Mouse (Mus musculus) kidney, adult 10 weeks (tissue): ENCODE results near the gene Gm49391. TPM values are rescaled to one million over a fixed set of nuclear protein-coding genes. Genes with fewer than 3 reads are reported as not detected.

Experiments used
- polyA plus RNA-seq: library from polyadenylated mRNA; stranded (reverse); fragments of 350-450 nt; fragmentation: Illumina TruSeq; extraction: RNeasy Lipid Tissue Mini Kit (QIAGEN cat#74804); gene quantifications from one replicate; pipeline ENCODE4 v1.2.3, GENCODE M21; 2014; ENCODE audit warnings: low read depth, low replicate concordance

Gene Gm49391
- 5.3 TPM for polyA plus RNA-seq

DNA sequence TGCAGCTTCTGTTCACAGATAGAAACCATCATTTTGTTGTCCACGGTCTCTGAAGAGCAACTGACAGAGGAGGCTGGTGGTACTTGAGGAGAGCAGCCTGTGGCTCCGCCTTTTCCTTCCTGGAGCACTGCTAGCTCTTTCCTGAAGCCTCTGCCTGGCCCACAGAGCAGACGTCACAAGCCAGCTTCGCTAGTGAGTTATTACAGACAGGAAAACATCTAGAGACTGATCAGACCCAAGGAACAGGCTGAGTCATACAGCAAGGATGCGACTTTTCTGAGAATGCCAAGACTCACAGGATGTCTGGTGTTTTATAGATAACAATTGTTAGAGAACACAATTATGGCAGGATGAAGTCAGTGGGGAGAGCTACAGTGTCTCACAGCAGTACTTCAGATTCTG lies at the start of gene Gm49391, which contains the start of gene Ctla2a:
Gm49391 (minus strand) TSS at position 72 of the 402 bp plus-strand sequence.
Ctla2a (minus strand) TSS at position 126 of the 402 bp plus-strand sequence.

DNA sequence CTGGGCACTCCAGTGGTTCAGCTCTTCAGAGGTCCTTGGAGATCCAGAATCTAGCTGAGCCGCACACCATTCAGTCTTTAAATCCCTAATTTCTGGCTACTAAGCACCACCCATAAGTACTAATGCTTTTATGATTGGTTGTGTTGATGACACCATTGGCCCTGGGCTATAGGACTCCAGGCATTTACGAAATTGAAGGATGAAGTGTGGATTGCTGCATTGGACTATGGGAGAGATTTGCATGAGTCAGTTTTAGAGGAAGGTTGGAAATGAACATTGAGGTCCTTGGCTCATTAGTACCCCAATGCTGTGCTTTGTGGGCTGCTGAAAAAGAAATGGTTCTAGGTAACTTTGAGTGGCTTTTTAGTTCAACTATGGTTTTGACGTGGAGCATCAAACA lies 5.5 kb upstream of the Gm49391 start, which contains the start of gene Tpbpa:
Tpbpa (minus strand) TSS at position 101 of the 400 bp plus-strand sequence.

DNA sequence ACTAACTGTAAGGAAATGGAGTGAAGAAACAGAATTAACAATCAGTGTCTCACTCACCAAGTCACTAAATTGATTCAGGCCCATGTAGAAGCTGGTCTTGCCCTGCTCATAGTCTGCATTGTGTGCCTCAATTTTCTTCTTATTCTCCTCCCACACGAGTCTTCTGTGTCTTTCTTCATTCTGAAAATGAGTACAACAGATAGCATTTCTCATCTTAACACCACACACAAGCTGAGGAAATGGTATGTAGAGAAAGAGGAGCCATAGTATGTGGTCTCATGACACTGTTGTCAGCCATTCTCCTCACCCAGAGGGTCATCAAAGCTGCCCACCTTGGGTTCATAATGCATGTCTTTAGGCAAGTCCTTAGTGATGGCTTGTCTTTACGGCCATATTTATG lies 881 bp downstream of the Gm49391 start, which contains the start of gene Gm49393:
Gm49393 (minus strand) TSS at position 101 of the 400 bp plus-strand sequence.

DNA sequence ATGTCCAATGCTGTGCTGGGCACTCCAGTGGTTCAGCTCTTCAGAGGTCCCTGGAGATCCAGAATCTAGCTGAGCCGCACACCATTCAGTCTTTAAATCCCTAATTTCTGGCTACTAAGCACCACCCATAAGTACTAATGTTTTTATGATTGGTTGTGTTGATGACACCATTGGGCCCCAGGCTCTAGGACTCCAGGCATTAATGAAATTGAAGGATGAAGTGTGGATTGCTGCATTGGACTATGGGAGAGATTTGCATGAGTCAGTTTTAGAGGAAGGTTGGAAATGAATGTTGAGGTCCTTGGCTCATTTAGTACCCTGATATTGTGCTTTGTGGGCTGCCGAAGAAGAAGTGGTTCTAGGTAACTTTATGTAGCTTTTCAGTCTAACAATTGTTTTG lies 31.6 kb downstream of the Gm49391 start, which contains the start of gene Tpbpb:
Tpbpb (minus strand) TSS at position 101 of the 400 bp plus-strand sequence.

DNA sequence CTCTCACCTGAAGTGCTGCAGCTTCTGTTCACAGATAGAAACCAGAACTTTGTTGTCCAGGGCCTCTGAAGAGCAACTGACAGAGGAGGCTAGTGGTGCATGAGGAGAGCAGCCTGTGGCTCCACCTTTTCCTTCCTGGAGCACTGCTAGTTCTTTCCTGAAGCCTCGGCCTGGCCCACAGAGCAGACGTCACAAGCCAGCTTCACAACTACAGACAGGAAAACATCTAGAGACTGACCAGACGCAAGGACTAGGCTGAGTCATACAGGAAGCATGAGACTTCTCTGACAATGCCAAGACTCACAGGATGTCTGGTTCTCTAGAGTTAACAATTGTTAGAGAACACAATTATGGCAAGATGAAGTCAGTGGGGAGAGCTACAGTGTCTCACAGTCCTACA lies 39.0 kb downstream of the Gm49391 start, which contains the start of gene Ctla2b:
Ctla2b (minus strand) TSS at position 120 of the 400 bp plus-strand sequence.

DNA sequence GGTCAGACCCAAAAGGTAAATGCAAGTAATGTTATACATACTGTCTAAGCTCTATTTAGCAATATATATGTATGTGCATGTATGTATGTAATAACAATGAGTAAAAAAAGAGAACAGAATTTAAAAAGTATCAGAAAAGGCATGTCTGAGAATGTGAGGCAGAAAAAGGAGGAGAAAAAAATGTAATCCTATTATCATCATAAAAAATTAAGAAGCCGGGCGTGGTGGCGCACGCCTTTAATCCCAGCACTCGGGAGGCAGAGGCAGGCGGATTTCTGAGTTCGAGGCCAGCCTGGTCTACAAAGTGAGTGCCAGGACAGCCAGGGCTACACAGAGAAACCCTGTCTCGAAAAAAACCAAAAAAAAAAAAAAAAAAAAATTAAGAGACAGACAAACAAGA lies 39.6 kb downstream of the Gm49391 start, which contains the start of gene Gm49392:
Gm49392 (minus strand) TSS at position 101 of the 400 bp plus-strand sequence.

DNA sequence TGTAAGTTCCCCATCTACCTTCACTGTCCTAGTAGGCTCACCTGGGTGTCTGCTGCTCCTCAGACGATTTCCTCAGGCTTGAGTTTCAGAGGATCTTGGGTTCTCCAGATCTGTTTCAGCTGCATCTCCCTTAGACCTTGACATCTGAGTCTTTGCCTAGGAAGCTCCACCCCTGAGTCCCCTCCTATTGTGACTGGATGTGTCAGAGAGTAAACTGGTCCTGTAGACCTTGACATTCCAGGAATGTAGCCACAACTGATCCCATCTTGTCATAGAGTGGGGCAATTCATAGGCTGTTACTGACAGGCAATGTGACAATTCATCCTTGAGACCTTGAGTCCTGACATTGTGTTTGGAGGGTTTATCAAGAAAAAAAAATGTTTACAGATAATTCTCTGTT lies 72.1 kb downstream of the Gm49391 start, which contains the start of gene 4930486L24Rik:
4930486L24Rik (minus strand) TSS at position 195 of the 400 bp plus-strand sequence.

Other genes with a start within 250 kb of the Gm49391 start
- not detected for gene BC051665, start 150.2 kb downstream of the Gm49391 start, polyA plus RNA-seq
- not detected for gene Ctsll3, start 133.7 kb downstream of the Gm49391 start, polyA plus RNA-seq
- gene 4930486L24Rik, start 72.1 kb downstream of the Gm49391 start, polyA plus RNA-seq: not detected
- not detected for gene Gm49392, start 39.7 kb downstream of the Gm49391 start, polyA plus RNA-seq
- 2.2 TPM for gene Ctla2b, start 39.1 kb downstream of the Gm49391 start, polyA plus RNA-seq
- gene Tpbpb, start 31.7 kb downstream of the Gm49391 start, polyA plus RNA-seq: not detected
- 2.3 TPM for gene Gm49393, start 981 bp downstream of the Gm49391 start, polyA plus RNA-seq
- gene Ctla2a, start 54 bp upstream of the Gm49391 start, polyA plus RNA-seq: 34.5 TPM
- not detected for gene Tpbpa, start 5.4 kb upstream of the Gm49391 start, polyA plus RNA-seq
- not detected for gene Ctsj, start 69.4 kb upstream of the Gm49391 start, polyA plus RNA-seq
- not detected for gene Ctsq, start 104.1 kb upstream of the Gm49391 start, polyA plus RNA-seq
- gene Ctsr, start 227.7 kb upstream of the Gm49391 start, polyA plus RNA-seq: not detected